ENCODE assay signal across 8 mouse cellular contexts in the genomic region with DNA sequence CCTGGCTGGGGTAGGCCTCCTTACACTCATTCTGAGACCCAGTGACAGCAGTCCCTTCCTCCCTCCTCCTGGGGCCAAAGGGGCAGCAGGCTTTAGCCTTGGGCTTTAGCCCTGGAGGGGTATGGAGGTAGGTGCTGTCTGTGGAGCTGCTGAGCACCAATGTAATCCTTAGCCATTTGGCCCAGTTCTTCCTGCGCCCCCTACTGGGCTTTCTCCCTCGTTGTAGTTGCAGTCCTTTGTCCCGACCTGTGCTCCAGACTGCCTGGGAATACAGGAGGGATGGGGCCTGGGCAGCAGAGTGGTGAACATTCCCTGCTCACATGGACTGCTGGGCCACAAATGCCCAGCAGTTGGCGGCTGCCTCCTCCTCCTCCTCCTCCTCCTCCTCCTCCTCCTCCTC. TPM values are rescaled to one million over a fixed set of nuclear protein-coding genes. Genes with fewer than 3 reads are reported as not detected.
DNase-seq lines count a peak whose midpoint lies in the region; ATAC-seq and TF ChIP-seq lines count a peak whose summit lies in the region.

No protein-coding gene starts in this region.

- H3K27ac ChIP-seq in spleen, adult 2 months (ENCODE audit: insufficient read depth, low read length) = no peak overlapping the region
- no peak overlapping the region for H3K27ac ChIP-seq in neural tube, embryonic 12.5 days

- 46% methylated on average over 4 of the region's 4 CpGs for WGBS in spleen, adult 2 months
- WGBS in neural tube, embryonic 12.5 days = 8% methylated on average over 4 of the region's 4 CpGs

- no peak overlapping the region for H3K9ac ChIP-seq in neural tube, embryonic 12.5 days

- no peak for TF ChIP-seq POLR2A in spleen, adult 2 months (IDR thresholded peaks at IDR 0.05; ENCODE audit: low read depth, low read length)

- peak; percentile 21; the same call in 1 of the 2 replicates for ATAC-seq in neural tube, embryonic 12.5 days (ENCODE audit: low FRiP score, low read depth)

- DNase-seq in spleen, adult 2 months (ENCODE audit: low read depth in 1 of 2, low spot score in 2 of 2) = peak in 1 of 2 experiments; percentile 33
- no peak for DNase-seq in spleen, adult 12 weeks (ENCODE audit: low spot score)
- peak; percentile 77 to 79 for DNase-seq in cerebellum, adult 18-20 months
- DNase-seq in forelimb bud, embryonic 11.5 days (ENCODE audit: low read depth, low spot score) = peak; percentile 83
- peak; percentile 83 for DNase-seq in kidney, adult 11 months
- peak; percentile 75 for DNase-seq in liver
- peak; percentile 40 for DNase-seq in thymus, postnatal 25 days

- H3K36me3 ChIP-seq in spleen, adult 2 months (ENCODE audit: control insufficient read depth, insufficient read depth, low read length) = peaks cover 34% of the 10 kb centered on the region
- H3K36me3 ChIP-seq in neural tube, embryonic 12.5 days = peaks cover 71% of the 10 kb centered on the region

- no peak overlapping the region for H3K4me2 ChIP-seq in neural tube, embryonic 12.5 days (replicated peaks)

- no peaks in the 10 kb centered on the region for H3K27me3 ChIP-seq in spleen, adult 2 months (ENCODE audit: control insufficient read depth, insufficient read depth, low read length)
- H3K27me3 ChIP-seq in neural tube, embryonic 12.5 days (replicated peaks) = peaks cover 5% of the 10 kb centered on the region; the same call in 1 of the 2 replicates

- H3K9me3 ChIP-seq in neural tube, embryonic 12.5 days = no peaks in the 10 kb centered on the region

- H3K4me1 ChIP-seq in spleen, adult 2 months (ENCODE audit: control insufficient read depth, insufficient read depth, insufficient read length) = no peaks in the 10 kb centered on the region
- H3K4me1 ChIP-seq in neural tube, embryonic 12.5 days = peaks cover 47% of the 10 kb centered on the region

- TF ChIP-seq CTCF in spleen, adult 2 months (IDR thresholded peaks at IDR 0.05; ENCODE audit: extremely low read depth, insufficient read depth, insufficient read length, insufficient replicate concordance) = peak; percentile 36; the same call in 1 of the 2 replicates

- H3K4me3 ChIP-seq in spleen, adult 2 months (ENCODE audit: extremely low read depth, insufficient read depth, insufficient read length) = no peak overlapping the region
- no peak overlapping the region for H3K4me3 ChIP-seq in neural tube, embryonic 12.5 days

RNA-seq across cellular contexts. Expression of gene Agap3, which starts 29.7 kb away (rescaled TPM):
- 44.7 and 50.0 TPM in 2 replicates for polyA plus RNA-seq in spleen, adult 2 months (2012; rRNA removed)
- 109 and 113 TPM in 2 replicates for polyA plus RNA-seq in neural tube, embryonic 12.5 days (2016; fragmentation: Nextera tagmentation; extraction: Ambion mirVana)

RNA-seq across cellular contexts. Expression of gene Tmub1, which starts 34.0 kb away (rescaled TPM):
- polyA plus RNA-seq in spleen, adult 2 months (2012; rRNA removed) = 61.2 and 77.4 TPM in 2 replicates
- polyA plus RNA-seq in neural tube, embryonic 12.5 days (2016; fragmentation: Nextera tagmentation; extraction: Ambion mirVana) = 35.3 and 40.0 TPM in 2 replicates

RNA-seq across cellular contexts. Expression of gene Fastk, which starts 36.6 kb away (rescaled TPM):
- 170 and 212 TPM in 2 replicates for polyA plus RNA-seq in spleen, adult 2 months (2012; rRNA removed)
- 114 TPM in 2 replicates for polyA plus RNA-seq in neural tube, embryonic 12.5 days (2016; fragmentation: Nextera tagmentation; extraction: Ambion mirVana)

RNA-seq across cellular contexts. Expression of gene Gbx1, which starts 45.4 kb away (rescaled TPM):
- not detected in 2 replicates for polyA plus RNA-seq in spleen, adult 2 months (2012; rRNA removed)
- polyA plus RNA-seq in neural tube, embryonic 12.5 days (2016; fragmentation: Nextera tagmentation; extraction: Ambion mirVana) = 11.0 and 12.0 TPM in 2 replicates

RNA-seq across cellular contexts. Expression of gene Slc4a2, which starts 58.0 kb away (rescaled TPM):
- 47.5 and 50.5 TPM in 2 replicates for polyA plus RNA-seq in spleen, adult 2 months (2012; rRNA removed)
- polyA plus RNA-seq in neural tube, embryonic 12.5 days (2016; fragmentation: Nextera tagmentation; extraction: Ambion mirVana) = 23.0 and 24.3 TPM in 2 replicates
